Mouse (Mus musculus) left cerebral cortex, adult 8-10 months (tissue): ENCODE measurements around the gene Fxn. TPM values are rescaled to one million over a fixed set of nuclear protein-coding genes. Genes with fewer than 3 reads are reported as not detected.
A peak's percentile ranks its signal among the peaks of the same experiment; 100 is the strongest.

Experiments
- DNase-seq, 2 experiments: peaks; one replicate each; pipeline ENCODE4 v3.0.0; 2022; ENCODE audit warnings: low spot score in 2 of 2
- total RNA-seq, 4 experiments: library from RNA; stranded (reverse); gene quantifications; 2 replicates each; pipeline ENCODE4 v1.2.4; 2022

The Fxn gene
- total RNA-seq: 1 to 10 TPM; 6.2 to 9.0 (median 7.8) TPM

DNA sequence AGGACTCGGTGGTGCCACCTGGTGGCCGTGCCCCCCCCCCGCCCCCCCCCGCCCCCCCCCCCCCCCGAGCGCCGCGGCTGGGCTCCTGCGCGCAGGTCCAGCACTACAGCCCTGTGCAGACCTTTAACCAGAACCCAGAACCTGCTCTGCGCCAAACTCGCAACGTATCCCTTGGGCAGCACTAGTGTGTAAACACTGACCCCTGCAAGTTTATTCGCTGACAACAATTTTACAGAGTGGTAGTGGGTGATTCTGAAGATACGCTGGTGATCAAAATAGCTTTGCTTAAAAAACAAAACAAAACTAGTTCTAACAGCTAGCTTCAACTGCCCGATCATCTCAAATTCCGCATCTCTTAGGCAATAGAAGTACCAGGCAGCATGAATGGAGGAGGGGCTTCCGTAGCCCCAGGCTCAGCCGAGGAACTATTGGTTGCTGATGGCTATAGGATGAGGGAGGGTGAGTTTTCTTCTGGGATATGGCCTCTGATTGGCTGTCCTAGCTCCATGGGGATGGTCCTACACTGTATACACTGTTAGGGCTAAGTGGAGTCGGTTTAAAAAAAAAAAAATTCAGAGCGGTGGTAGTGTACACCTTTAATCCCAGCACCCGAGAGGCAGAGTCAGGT lies at the start of gene Fxn:
TSS of gene Fxn (minus strand) at position 5 of the 628 bp plus-strand sequence.
- DNase-seq: peak; percentile 36 to 39

DNA sequence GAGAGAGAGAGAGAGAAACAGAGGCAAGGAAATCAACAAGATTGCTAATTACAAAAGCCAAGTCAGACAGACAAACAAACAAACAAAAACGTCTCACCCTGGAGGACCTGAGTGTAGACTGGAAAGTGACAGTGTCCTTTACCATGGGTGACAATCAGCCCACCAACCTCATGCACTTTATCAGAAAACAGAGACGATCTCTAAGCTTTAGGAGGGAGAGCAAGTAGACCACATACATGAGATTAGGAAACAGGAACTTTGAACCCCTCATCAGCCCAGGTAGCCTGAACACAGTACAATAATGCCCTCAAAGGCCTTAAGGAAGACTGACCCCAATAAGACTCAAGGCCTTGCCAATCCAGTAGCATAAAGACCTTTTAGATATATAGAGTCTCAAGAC lies 47.5 kb upstream of the Fxn start:
- DNase-seq: no peak

DNA sequence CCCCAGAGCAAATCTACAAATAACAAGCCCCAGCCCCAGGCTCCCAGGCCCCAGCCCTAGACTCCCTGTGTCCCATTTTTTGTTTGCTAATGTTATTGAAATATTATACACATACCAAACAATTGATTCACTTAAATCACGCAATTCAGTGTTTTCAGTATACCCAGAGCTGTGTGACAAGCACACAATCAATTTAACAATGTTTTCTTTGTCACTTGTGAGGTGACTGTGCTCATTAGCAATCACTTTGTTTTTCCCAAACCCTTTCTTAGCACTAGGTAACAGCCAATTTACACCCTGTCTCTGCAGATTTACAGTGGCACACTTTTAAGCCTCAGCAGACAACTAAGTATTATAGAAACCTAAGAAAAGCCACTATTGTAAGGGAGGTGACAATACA lies 46.6 kb upstream of the Fxn start:
- no peak for DNase-seq

DNA sequence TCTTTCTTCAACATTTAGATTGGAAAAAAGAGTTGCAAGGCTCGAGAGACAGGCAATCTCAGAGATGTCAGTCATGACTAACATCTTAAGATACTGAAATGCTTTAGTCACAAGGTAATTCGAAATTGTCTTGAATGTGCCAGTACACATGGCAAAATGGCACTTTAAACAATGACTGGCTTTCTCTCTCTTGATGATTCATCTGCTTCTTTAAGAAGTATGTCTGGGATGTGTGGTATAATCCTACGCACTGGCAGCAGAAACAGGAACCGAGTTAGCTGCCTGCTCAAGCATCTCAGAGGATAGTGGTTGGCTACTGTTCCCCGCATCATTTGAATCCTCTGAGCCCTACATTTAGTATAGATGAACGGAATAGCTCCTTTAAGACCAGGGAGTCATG lies 45.3 kb upstream of the Fxn start:
- peak in 1 of 2 experiments; percentile 49 for DNase-seq

DNA sequence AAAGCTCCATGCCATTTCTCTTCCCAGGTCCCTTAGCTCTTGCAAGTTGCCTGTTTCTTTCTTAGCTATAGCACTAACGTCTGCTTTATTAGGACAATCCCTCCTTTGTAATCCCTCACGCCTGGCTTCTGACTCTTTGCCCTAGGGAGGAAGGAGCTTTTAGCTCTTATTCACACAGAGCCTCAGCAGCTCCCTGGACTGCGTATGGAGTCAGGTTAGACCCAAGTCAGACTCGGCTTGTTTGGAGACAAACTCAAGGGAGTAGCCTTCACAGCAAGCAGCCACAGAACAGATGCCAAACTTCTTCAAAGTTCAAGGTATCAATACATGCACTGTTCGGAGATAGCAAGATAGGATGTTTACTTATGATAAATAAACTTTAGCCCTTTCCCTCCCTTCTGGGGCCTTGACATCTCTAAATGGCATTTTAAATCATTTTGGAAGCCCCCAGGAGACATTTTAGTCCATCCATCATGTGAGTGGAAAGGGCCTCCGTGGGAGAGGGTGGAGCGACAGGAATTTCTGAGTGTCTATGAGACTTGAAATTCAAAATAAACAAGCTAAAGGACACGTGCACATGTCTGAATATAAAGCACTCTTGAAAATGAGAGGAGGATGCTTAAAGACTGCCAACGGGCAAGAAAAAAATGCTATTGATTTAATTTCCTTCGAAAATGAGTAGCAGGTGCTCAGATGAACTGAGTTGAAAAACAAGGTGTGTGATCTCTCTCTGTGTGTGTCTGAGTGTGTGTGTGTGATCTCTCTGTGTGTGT lies 43.6 kb upstream of the Fxn start:
- DNase-seq: no peak

DNA sequence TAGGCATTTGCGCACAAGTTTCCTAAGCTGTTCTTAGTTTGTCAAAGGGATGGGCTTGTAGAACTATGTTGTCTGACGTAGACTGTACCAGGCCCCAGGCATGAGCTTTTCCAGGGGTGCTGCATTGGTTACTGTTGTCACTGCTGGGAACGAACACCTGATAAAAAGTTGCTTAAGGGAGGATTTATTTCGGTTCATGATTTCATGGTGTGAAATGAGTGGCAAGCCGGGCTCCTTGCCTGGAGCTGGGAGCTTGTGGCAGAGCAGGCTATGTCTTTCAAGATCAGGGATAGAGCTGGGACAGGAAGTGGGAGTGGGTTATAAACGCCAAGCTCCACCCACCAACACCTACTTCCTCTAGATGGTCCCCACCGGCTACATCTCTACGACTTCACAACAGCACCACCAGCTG lies 41.5 kb upstream of the Fxn start:
- DNase-seq: no peak

DNA sequence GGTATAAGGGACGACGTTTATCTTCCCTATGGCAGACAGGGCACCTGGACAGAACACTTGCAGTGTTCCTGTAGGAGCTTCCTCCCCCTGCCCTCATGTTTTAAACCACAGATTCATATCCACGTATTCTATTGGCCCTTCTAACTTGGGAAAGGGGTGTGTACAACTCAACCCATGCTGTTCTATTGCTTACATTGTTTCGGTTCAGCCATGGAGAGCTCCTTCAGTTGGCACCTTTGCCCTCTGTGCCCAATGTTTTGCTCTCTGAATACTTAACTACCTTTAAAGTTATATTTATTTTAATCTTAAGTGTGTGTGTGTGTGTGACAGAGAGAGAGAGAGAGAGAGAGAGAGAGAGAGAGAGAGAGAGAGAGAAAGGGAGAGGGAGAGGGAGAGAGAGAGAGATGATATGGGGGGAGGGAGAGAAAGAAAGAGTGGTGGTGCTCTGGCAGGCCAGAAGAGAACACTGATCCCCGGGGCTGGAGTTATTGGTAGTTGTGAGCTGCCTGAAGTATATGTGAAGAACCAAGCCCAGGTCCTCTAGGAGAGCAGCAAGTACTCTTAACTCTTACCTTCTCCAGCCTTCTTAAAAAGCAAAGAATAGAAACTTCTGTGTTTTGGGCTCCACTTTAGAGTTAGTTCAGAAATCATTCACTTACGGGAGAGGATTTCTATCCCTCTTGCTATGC lies 41.0 kb upstream of the Fxn start:
- DNase-seq: no peak

DNA sequence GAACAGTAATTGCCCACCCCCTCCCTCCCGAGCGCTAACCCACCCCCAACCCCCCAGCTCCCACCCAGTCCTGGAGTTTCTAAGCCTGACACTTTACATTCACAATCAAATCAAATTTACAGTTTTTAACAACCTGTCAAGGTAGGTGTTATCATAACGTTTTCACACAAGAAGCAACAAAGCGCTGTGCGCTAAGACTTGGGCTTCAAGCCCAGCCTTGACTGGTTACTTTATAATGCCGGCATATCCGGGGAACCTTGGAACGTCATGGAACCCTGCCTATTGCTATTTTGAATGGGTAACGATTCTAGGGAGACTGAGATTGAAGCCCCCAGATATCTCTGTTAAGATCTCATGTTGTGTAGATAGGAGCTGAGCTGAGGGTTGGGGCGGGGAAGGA lies 37.8 kb upstream of the Fxn start:
- no peak for DNase-seq

DNA sequence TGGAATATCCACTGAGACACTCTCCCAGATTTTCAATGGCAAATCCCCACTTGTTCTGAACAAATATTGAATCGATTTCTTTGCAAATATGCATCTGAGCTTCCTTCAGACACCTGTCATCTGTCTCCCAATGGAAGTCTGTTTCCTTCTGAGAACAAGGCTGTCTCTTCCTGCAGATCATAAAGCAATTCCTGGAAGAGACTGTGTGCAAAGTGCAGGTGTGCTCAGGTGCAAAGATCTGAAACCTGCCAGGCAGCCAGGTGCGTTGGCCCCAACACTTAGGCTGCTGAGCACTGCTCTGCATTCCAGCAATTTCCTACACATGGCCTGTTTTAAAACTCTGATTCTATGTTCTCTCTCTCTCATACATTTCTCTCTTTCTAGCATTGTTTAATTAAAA lies 37.3 kb upstream of the Fxn start:
- no peak for DNase-seq

DNA sequence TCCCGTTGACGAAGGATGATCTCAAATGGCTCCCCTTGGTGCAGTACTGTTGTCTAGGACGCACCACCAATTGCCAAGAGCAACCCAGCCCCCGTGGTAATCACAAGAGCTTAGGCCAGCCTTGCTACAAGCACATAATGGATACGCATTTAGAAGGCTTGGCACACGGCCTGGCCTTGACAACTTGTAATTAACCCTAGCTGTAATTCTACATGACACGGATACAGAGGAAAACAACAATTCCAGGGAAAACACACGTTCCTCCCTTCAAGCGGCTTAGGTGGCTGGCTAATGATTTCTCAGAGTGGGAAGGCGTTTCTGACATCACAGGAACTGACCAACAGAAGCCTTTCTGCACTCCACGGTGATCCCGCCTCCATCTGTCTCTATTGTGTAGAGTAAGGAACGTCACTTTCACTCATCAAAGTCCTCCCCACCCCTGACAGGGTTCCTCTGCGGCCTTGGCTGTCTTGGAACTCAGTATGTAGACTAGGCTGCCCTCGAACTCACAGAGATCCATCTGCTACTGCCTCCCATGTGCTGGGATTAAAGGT lies 36.7 kb upstream of the Fxn start:
- no peak for DNase-seq

DNA sequence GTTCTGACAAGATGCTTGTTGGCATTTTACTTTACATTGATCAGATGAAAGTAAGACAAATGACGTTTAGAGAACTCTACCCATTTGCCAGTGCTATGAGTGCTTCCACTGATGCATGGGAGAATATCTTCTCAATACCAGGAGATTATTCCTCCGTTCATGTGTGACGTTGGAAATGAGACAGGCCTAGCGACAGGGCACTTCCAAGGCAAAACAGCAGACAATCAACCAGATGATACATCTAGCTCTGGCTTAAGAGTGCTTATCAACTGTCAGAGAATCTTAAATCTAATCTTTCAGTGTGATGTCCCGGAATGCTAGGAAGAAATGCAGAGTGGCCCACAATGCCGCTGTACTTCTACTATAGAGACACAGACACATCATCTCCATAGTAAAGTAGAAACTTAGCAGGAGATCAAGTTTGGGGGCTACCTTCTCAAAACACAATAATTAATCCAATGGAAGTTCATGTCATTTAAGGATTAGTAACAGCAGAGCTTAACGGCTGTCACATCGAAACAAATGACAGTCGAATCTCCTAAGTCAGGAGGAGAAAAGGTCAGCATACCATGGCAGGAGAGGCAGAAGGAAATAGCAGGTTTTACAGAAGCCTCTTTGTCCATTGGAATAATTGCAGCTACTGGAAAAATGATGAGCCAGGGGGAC lies 35.8 kb upstream of the Fxn start:
- no peak for DNase-seq

DNA sequence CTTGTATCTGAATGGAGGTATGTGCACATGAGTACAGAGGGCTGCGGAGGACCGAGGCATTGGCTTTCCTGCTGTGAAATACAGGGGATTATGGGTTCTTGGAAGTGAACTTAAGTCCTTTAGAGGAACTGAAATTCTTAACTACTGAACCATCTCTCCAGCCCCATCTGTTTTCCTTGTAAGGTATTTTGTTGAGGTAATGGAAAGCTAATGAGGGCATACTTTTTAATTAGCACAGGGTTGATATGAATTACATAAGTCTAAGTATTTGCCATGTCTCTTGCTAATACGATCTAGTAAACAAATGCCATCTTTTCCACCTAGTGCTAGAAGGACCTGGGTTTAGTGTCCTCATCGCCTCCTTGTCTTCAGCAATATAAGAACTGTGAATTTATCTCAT lies 34.8 kb upstream of the Fxn start:
- DNase-seq: no peak

DNA sequence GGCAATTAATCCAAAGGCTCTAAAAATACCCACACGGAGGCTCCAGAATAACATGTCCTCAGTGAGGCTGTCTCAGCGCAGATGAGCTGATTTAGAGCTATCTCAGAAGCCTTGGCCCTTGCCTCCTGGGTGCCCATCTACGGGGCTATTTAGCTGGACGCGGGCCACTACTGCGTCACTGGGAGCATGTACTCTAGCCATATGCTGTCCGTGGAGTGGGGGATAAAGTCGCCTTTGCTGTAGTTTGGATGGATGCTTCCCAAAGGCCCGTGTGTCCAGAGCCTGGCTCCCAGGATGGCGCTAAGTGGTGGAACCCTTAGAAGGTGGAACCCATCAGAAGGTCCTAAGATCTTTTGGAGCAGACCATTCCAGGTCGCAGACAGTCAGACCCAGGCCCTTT lies 34.3 kb upstream of the Fxn start:
- no peak for DNase-seq

DNA sequence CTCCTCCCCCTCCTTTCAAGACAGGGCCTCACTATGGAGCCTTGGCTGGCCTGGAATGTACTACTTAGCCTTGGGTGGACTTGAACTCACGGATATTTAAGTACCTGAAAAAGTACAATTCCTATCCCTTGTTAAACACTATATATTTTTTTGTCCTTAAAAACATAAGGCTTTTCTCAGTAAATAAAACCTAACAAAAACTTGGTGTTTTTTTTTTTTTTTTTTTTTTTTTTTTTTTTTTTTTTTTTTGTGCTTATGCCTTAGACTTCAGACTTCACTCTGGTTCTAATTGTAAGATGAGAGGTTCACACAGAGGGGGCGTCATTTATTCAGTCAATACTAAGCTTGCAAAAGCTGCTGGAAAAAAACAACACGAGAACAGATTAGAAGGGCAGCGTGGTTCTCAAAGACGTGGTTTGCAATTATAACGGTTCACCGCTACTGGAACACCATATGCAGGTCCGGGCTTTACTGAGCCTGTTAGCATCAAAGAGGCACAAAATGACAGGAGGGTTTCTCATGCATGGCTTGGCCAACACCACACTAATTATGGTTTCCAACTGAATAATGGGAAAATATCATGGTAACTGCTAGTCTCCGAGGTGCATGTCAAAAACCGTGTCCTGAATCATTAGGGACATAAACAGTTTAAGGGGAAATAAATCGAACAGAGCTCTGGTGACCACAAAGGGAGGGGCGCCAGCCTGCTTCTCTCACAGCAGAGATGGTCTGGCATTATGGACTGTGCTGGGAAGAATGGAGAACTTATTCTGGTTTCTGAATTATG lies 32.3 kb upstream of the Fxn start:
- no peak for DNase-seq

DNA sequence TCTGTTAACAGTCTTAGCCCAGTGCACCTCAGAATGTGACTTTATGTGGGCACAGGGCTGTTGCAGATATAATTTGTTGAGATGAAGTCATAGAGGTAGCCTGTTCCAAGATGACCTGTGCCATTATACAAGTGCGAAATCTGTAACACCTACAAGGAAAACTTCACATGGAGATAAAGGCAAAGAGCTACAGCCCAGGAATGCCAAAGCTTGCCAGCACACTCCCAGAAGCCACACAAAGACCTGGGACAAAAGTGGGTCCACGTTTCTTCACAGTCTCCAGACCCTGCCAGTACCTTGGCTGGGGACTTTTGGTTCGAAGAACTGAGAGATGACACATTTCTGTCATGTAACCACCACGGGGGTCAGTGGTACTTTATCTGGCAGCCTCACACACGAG lies 31.6 kb upstream of the Fxn start:
- DNase-seq: no peak

DNA sequence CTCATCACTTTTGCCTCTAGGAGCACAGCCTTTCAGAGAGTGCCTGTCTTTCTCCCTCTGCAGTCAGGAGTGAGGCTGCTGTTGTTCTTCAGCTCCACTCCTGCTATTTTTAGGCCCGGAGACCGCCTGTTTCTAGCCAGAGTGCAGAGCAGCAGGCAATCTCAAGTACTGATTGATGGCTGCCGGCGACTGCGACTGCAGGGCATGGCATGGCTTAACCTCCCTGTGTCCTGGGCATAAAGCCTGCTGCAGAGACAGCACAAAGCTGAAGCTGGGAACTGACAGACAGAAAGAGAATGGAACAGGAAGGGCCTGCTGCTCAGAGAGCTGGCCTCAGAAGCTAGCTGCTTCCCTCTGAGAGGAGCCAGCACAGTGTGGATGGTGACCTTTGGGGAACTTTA lies 27.9 kb upstream of the Fxn start:
- DNase-seq: peak in 1 of 2 experiments; percentile 27

DNA sequence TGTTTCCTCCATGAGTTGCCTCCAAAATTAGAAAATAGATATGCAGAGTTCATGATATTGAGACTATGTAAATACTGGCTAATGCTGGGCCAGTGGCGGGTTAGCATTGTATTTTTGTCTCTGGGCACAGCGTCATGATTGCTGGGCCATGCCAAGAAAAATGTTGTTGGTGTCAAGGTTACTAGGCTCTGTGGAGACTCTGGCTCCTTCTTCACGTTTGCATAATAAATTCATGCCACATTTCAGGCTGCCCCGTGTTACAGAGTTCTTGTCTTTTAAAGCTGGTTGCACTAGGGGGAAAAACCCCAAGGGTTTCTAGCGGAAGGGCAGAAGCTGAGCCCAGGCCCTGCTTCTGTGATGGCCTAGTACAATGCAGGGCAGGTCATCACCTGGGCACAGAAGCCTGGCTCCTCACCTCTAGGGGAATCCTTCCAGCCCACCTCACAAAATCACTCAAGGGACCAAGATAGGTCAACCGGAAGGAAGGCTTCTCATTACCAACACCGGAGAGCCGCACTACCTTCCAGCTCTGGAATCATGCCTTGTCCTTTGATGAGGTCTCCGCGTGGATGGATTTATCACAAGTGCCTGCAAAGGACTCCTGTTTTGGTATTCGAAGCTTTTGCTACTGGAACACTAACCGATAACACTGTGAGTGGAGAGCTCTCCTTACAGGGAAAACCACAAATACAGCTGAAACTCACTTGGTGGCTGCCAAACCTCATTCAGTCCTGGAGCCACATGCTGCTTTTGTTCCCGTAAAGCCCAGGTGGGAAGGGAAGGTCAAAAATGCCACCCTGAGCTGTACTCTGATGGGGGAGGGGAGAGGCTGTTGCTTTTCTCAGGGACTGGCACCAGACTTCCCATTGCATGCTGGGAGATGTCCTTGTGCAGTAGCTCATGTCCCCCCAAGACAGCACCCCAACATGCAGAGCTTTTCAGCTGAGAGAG lies 27.1 kb upstream of the Fxn start:
- no peak for DNase-seq

DNA sequence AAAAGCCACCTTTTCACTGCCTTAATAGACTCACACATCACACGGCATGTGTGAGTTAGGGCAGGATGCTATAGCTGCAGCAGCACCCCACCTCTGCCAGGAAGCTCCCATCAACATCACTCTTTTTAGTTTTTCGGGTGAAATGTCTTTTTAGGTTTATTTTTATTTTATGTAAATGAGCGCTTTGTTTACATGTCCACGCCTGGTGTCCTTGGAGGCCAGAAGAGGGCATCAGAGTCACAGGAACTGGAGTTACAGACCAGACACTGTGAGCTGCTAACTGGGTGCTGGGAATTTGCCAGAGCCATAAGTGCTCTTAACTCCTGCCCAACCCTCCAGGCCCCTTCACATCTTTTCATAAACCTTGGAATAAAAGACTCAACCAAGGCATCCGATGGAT lies 25.9 kb upstream of the Fxn start:
- no peak for DNase-seq

DNA sequence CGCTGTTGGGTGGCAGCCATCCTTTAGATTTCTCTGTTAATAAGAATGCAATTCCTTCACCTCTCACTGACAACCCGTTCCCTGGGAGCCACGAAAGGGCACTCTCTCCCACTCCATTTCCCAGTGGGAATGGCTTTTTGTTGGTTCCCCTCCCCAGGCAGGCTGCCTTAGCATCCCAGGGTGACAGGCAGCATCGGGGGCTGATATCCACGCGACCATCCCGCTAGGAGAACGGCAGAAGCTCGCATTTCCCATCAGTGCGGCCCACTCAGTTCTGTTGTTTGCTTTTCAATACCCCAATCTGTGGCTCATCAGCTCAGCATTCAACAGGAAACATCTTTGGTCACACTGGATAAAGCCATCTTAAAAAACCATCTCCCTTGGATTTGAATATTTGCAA lies 21.8 kb upstream of the Fxn start:
- DNase-seq: no peak

DNA sequence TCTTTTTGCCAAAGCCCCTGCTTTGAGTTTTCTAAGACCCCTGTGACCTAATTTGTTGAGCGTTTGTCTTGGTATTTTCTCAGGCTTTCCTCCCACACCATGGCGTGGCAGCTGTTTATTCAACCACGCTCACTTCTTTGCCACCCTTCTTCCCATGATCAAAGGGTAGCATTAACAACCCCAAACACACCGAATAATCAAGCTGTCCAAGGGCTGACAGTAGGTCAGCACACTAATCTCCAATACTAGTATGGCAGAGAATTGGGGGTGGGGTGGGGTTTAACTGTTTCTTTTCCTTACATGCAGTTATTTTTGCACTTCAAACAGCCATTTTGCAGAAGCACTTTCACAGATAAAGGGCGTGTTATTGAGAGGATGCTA lies 21.4 kb upstream of the Fxn start:
- DNase-seq: no peak
